Mouse (Mus musculus): ENCODE measurements at regions not wholly inside any gene's neighbourhood (a gene's known extent, or its start where the extent isn't known, plus 50 kb on each side); places are given as distances from the start of the nearest gene placed in this dataset.

DNA sequence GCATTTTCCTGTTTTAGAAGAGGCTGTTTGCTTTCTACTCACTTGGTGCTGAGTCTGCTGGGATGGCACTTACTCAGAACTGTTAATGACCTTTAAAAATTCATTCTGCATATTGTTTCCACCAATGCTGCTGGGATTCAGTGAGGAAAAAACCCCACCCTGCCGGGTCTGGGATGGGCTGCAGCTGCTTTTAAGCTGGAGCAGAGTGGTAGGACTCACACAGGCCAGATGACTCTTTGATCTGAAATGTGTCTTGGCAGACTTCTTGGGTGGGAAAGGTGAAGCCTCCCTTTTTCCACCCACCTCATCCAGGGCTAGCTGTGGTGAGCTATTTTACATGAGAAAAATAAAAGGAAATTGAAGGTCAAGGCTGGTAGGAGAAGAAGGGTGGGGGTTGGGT is 56.4 kb upstream of the Ddhd1 start:
- TF ChIP-seq CTCF (IDR thresholded peaks at IDR 0.05; ENCODE audit: borderline replicate concordance, insufficient read depth, low read length), result no peak
- no peak for TF ChIP-seq POLR2A (IDR thresholded peaks at IDR 0.05; ENCODE audit: low read depth, low read length)
